Mouse (Mus musculus): Measurements from ENCODE around the gene Bdkrb2. TPM values are rescaled to one million over a fixed set of nuclear protein-coding genes. Genes with fewer than 3 reads are reported as not detected.

Bdkrb2 gene
- polyA plus RNA-seq, 1 experiment from 2014 or later, result 0.15 TPM

- no peak overlapping the region for H3K27ac ChIP-seq (replicated peaks in 1 of 2; ENCODE audit: control insufficient read depth in 1 of 2, insufficient read depth in 1 of 2, low read depth in 2 of 2, low read length in 2 of 2)
- no peaks in the 10 kb centered on the region; the same call in 1 of the 2 replicates for H3K27me3 ChIP-seq (ENCODE audit: control insufficient read depth, insufficient read depth, low read length)
- H3K4me2 ChIP-seq (ENCODE audit: low read length), result no peak overlapping the region
- H3K4me1 ChIP-seq (ENCODE audit: control insufficient read depth in 2 of 2, insufficient read depth in 2 of 2, low read length in 2 of 2), result peaks cover 3 to 6% of the 10 kb centered on the region in 2 experiments; a peak in 1 of 4 replicates
- 78% methylated on average over 4 of the region's 4 CpGs for WGBS
- no peak for ATAC-seq (ENCODE audit: insufficient number of reproducible peaks, insufficient read depth, low FRiP score, low read depth)
- 0 out of 2 replicates have a peak, but pooled peaks cover 4% of the 10 kb centered on the region for H3K9me3 ChIP-seq (ENCODE audit: control insufficient read depth, low read length)
- H3K36me3 ChIP-seq (ENCODE audit: control insufficient read depth, insufficient read depth, low read length), result no peaks in the 10 kb centered on the region
- no peak overlapping the region for H3K4me3 ChIP-seq (ENCODE audit: control insufficient read depth in 1 of 2, insufficient read depth in 1 of 2, low read depth in 1 of 2, low read length in 2 of 2)
- H3K9ac ChIP-seq (ENCODE audit: low read length), result no peak overlapping the region
These were observed 11.3 kb downstream of the Bdkrb2 start for GRCm38 (mm10) chr12:105574356-105574755.

- Histone ChIP-seq H3K4me3 (ENCODE audit: control insufficient read depth in 1 of 2, insufficient read depth in 1 of 2, low read depth in 1 of 2, low read length in 2 of 2) (no peak overlapping the region), H3K4me1 (ENCODE audit: control insufficient read depth in 2 of 2, insufficient read depth in 2 of 2, low read length in 2 of 2) (peaks cover 0 to 5% of the 10 kb centered on the region in 2 experiments; a peak in 2 of 4 replicates), H3K36me3 (ENCODE audit: control insufficient read depth, insufficient read depth, low read length) (no peaks in the 10 kb centered on the region), H3K9ac (ENCODE audit: low read length) (no peak overlapping the region), H3K27me3 (ENCODE audit: control insufficient read depth, insufficient read depth, low read length) (no peaks in the 10 kb centered on the region; the same call in 1 of the 2 replicates), H3K9me3 (ENCODE audit: control insufficient read depth, low read length) (no peaks in the 10 kb centered on the region), H3K27ac (replicated peaks in 1 of 2; ENCODE audit: control insufficient read depth in 1 of 2, insufficient read depth in 1 of 2, low read depth in 2 of 2, low read length in 2 of 2) (no peak overlapping the region), H3K4me2 (ENCODE audit: low read length) (no peak overlapping the region)
- 79% methylated on average over 17 of the region's 17 CpGs for WGBS
- no peak for ATAC-seq (ENCODE audit: insufficient number of reproducible peaks, insufficient read depth, low FRiP score, low read depth)
These were observed 17.5 kb downstream of the Bdkrb2 start for GRCm38 (mm10) chr12:105580490-105580889.

GRCm38 (mm10) chr12:105582486-105582885, 19.5 kb downstream of the Bdkrb2 start:
- Histone ChIP-seq H3K27me3 (ENCODE audit: control insufficient read depth, insufficient read depth, low read length) (no peaks in the 10 kb centered on the region; the same call in 1 of the 2 replicates), H3K4me2 (ENCODE audit: low read length) (no peak overlapping the region), H3K9ac (ENCODE audit: low read length) (no peak overlapping the region), H3K4me1 (ENCODE audit: control insufficient read depth in 2 of 2, insufficient read depth in 2 of 2, low read length in 2 of 2) (peaks cover 0 to 5% of the 10 kb centered on the region in 2 experiments; a peak in 2 of 4 replicates), H3K27ac (replicated peaks in 1 of 2; ENCODE audit: control insufficient read depth in 1 of 2, insufficient read depth in 1 of 2, low read depth in 2 of 2, low read length in 2 of 2) (no peak overlapping the region), H3K9me3 (ENCODE audit: control insufficient read depth, low read length) (no peaks in the 10 kb centered on the region), H3K4me3 (ENCODE audit: control insufficient read depth in 1 of 2, insufficient read depth in 1 of 2, low read depth in 1 of 2, low read length in 2 of 2) (no peak overlapping the region), H3K36me3 (ENCODE audit: control insufficient read depth, insufficient read depth, low read length) (no peaks in the 10 kb centered on the region)
- no peak for ATAC-seq (ENCODE audit: insufficient number of reproducible peaks, insufficient read depth, low FRiP score, low read depth)
- 62% methylated on average over 9 of the region's 9 CpGs for WGBS

- Histone ChIP-seq H3K27me3 (ENCODE audit: control insufficient read depth, insufficient read depth, low read length) (no peaks in the 10 kb centered on the region; the same call in 1 of the 2 replicates), H3K4me3 (ENCODE audit: control insufficient read depth in 1 of 2, insufficient read depth in 1 of 2, low read depth in 1 of 2, low read length in 2 of 2) (no peak overlapping the region), H3K36me3 (ENCODE audit: control insufficient read depth, insufficient read depth, low read length) (no peaks in the 10 kb centered on the region), H3K4me1 (ENCODE audit: control insufficient read depth in 2 of 2, insufficient read depth in 2 of 2, low read length in 2 of 2) (peaks cover 0 to 5% of the 10 kb centered on the region in 2 experiments; a peak in 2 of 4 replicates), H3K9ac (ENCODE audit: low read length) (no peak overlapping the region), H3K4me2 (ENCODE audit: low read length) (no peak overlapping the region), H3K27ac (replicated peaks in 1 of 2; ENCODE audit: control insufficient read depth in 1 of 2, insufficient read depth in 1 of 2, low read depth in 2 of 2, low read length in 2 of 2) (no peak overlapping the region), H3K9me3 (ENCODE audit: control insufficient read depth, low read length) (no peaks in the 10 kb centered on the region)
- 35% methylated on average over 2 of the region's 2 CpGs for WGBS
- no peak for ATAC-seq (ENCODE audit: insufficient number of reproducible peaks, insufficient read depth, low FRiP score, low read depth)
These were observed 20.5 kb downstream of the Bdkrb2 start for GRCm38 (mm10) chr12:105583484-105583883.

- WGBS, result 11% methylated on average over 12 of the region's 12 CpGs
- H3K36me3 ChIP-seq (ENCODE audit: control insufficient read depth, insufficient read depth, low read length), result no peaks in the 10 kb centered on the region
- no peaks in the 10 kb centered on the region for H3K9me3 ChIP-seq (ENCODE audit: control insufficient read depth, low read length)
- peaks cover 0 to 5% of the 10 kb centered on the region in 2 experiments; a peak in 2 of 4 replicates for H3K4me1 ChIP-seq (ENCODE audit: control insufficient read depth in 2 of 2, insufficient read depth in 2 of 2, low read length in 2 of 2)
- H3K4me3 ChIP-seq (ENCODE audit: control insufficient read depth in 1 of 2, insufficient read depth in 1 of 2, low read depth in 1 of 2, low read length in 2 of 2), result no peak overlapping the region
- H3K9ac ChIP-seq (ENCODE audit: low read length), result no peak overlapping the region
- H3K4me2 ChIP-seq (ENCODE audit: low read length), result no peak overlapping the region
- no peak for ATAC-seq (ENCODE audit: insufficient number of reproducible peaks, insufficient read depth, low FRiP score, low read depth)
- no peaks in the 10 kb centered on the region for H3K27me3 ChIP-seq (ENCODE audit: control insufficient read depth, insufficient read depth, low read length)
- H3K27ac ChIP-seq (replicated peaks in 1 of 2; ENCODE audit: control insufficient read depth in 1 of 2, insufficient read depth in 1 of 2, low read depth in 2 of 2, low read length in 2 of 2), result no peak overlapping the region
These were observed 21.8 kb downstream of the Bdkrb2 start for GRCm38 (mm10) chr12:105584851-105585250.

- no peak overlapping the region for H3K9ac ChIP-seq (ENCODE audit: low read length)
- no peak overlapping the region for H3K4me2 ChIP-seq (ENCODE audit: low read length)
- peaks cover 0 to 5% of the 10 kb centered on the region in 2 experiments; a peak in 2 of 4 replicates for H3K4me1 ChIP-seq (ENCODE audit: control insufficient read depth in 2 of 2, insufficient read depth in 2 of 2, low read length in 2 of 2)
- no peak overlapping the region for H3K4me3 ChIP-seq (ENCODE audit: control insufficient read depth in 1 of 2, insufficient read depth in 1 of 2, low read depth in 1 of 2, low read length in 2 of 2)
- H3K36me3 ChIP-seq (ENCODE audit: control insufficient read depth, insufficient read depth, low read length), result no peaks in the 10 kb centered on the region
- WGBS, result 76% methylated on average over 8 of the region's 8 CpGs
- no peaks in the 10 kb centered on the region for H3K27me3 ChIP-seq (ENCODE audit: control insufficient read depth, insufficient read depth, low read length)
- ATAC-seq (ENCODE audit: insufficient number of reproducible peaks, insufficient read depth, low FRiP score, low read depth), result no peak
- H3K27ac ChIP-seq (replicated peaks in 1 of 2; ENCODE audit: control insufficient read depth in 1 of 2, insufficient read depth in 1 of 2, low read depth in 2 of 2, low read length in 2 of 2), result no peak overlapping the region
- H3K9me3 ChIP-seq (ENCODE audit: control insufficient read depth, low read length), result no peaks in the 10 kb centered on the region
These were observed 24.5 kb downstream of the Bdkrb2 start for GRCm38 (mm10) chr12:105587526-105587925.

GRCm38 (mm10) chr12:105590786-105591185, 27.8 kb downstream of the Bdkrb2 start:
- Histone ChIP-seq H3K9ac (ENCODE audit: low read length) (no peak overlapping the region), H3K36me3 (ENCODE audit: control insufficient read depth, insufficient read depth, low read length) (no peaks in the 10 kb centered on the region), H3K4me2 (ENCODE audit: low read length) (no peak overlapping the region), H3K27ac (replicated peaks in 1 of 2; ENCODE audit: control insufficient read depth in 1 of 2, insufficient read depth in 1 of 2, low read depth in 2 of 2, low read length in 2 of 2) (no peak overlapping the region), H3K27me3 (ENCODE audit: control insufficient read depth, insufficient read depth, low read length) (no peaks in the 10 kb centered on the region), H3K4me3 (ENCODE audit: control insufficient read depth in 1 of 2, insufficient read depth in 1 of 2, low read depth in 1 of 2, low read length in 2 of 2) (no peak overlapping the region), H3K9me3 (ENCODE audit: control insufficient read depth, low read length) (no peaks in the 10 kb centered on the region), H3K4me1 (ENCODE audit: control insufficient read depth in 2 of 2, insufficient read depth in 2 of 2, low read length in 2 of 2) (peaks cover 0 to 5% of the 10 kb centered on the region in 2 experiments; a peak in 1 of 4 replicates)
- ATAC-seq (ENCODE audit: insufficient number of reproducible peaks, insufficient read depth, low FRiP score, low read depth), result no peak
- 84% methylated on average over 7 of the region's 7 CpGs for WGBS

GRCm38 (mm10) chr12:105592361-105592761, 29.3 kb downstream of the Bdkrb2 start:
- H3K9ac ChIP-seq (ENCODE audit: low read length), result no peak overlapping the region
- H3K27ac ChIP-seq (replicated peaks in 1 of 2; ENCODE audit: control insufficient read depth in 1 of 2, insufficient read depth in 1 of 2, low read depth in 2 of 2, low read length in 2 of 2), result no peak overlapping the region
- no peaks in the 10 kb centered on the region for H3K9me3 ChIP-seq (ENCODE audit: control insufficient read depth, low read length)
- no peak overlapping the region for H3K4me3 ChIP-seq (ENCODE audit: control insufficient read depth in 1 of 2, insufficient read depth in 1 of 2, low read depth in 1 of 2, low read length in 2 of 2)
- H3K36me3 ChIP-seq (ENCODE audit: control insufficient read depth, insufficient read depth, low read length), result no peaks in the 10 kb centered on the region
- WGBS, result 93% methylated on average over 23 of the region's 23 CpGs
- ATAC-seq (ENCODE audit: insufficient number of reproducible peaks, insufficient read depth, low FRiP score, low read depth), result no peak
- peaks cover 0 to 5% of the 10 kb centered on the region in 2 experiments; a peak in 1 of 4 replicates for H3K4me1 ChIP-seq (ENCODE audit: control insufficient read depth in 2 of 2, insufficient read depth in 2 of 2, low read length in 2 of 2)
- no peak overlapping the region for H3K4me2 ChIP-seq (ENCODE audit: low read length)
- H3K27me3 ChIP-seq (ENCODE audit: control insufficient read depth, insufficient read depth, low read length), result no peaks in the 10 kb centered on the region

Data from heart, embryonic 14.5 days (tissue).